Comparison of ENCODE assay signal across 23 mouse cellular contexts in the genomic region with DNA sequence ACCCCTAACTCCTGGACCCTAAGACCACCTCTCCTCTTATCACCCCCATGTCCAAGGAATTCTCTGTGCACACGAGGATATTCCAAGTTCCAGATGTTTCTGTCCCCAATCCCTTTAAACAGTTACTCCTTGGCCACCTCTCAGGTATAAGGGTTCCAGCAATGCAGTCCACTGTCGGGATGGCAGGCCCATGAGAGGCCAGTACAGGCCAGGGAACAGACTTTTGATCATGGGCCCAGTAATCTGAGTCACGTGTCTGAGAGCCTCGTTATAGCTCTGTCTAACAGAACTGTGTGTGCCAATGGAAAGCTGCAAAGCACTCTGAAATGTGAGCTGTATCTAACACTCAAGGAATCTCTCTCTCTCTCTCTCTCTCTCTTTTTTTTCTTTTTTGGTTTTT. TPM values are rescaled to one million over a fixed set of nuclear protein-coding genes. Genes with fewer than 3 reads are reported as not detected.
A peak's percentile ranks its signal among the peaks of the same experiment; 100 is the strongest.
DNase-seq lines count a peak whose midpoint lies in the region; ATAC-seq and TF ChIP-seq lines count a peak whose summit lies in the region.
"Had no signal": no experiment of that assay in that cellular context is flagged by ENCODE, and none has a peak within 500 bp of the region (broad histone marks: within the 10 kb centered on the region; RNA-seq: fewer than 3 reads in every experiment).

No protein-coding gene starts in this region.

- WGBS in heart, embryonic 11.5 days (ENCODE audit: insufficient replicate concordance) = 75% methylated on average over 4 of the region's 4 CpGs
- 57% methylated on average over 4 of the region's 4 CpGs for WGBS in heart, embryonic 12.5 days

- H3K4me2 ChIP-seq in heart, embryonic 11.5 days = no peak overlapping the region
- no peak overlapping the region for H3K4me2 ChIP-seq in heart, embryonic 12.5 days
- H3K4me2 ChIP-seq: embryonic facial prominence, embryonic 13.5 days; forebrain, embryonic 13.5 days; hindbrain, embryonic 13.5 days had no signal

- peak; percentile 73 for DNase-seq in gastrocnemius, adult 2 months
- DNase-seq in gastrocnemius, postnatal 36 days = no peak
- DNase-seq in 3T3-L1 (ENCODE audit: low read depth, low spot score) (peak; percentile 24), adipocyte (ENCODE audit: low spot score) (peak; percentile 28)
- no peak for DNase-seq in right cerebral cortex, postnatal 36 days (ENCODE audit: low spot score in 2 of 2)
- DNase-seq: adrenal gland, postnatal 10 days; cerebellum, adult 11 months; cerebellum, adult 8-10 months; cerebellum, postnatal 14 days; embryo, embryonic 11 days; forebrain, postnatal 0 days; heart, postnatal 14 days; kidney, adult 11 months; kidney, adult 9 months had no signal

- H3K27ac ChIP-seq in gastrocnemius, adult 2 months = peak overlapping the region; percentile 56; the same call in 1 of the 2 replicates
- H3K27ac ChIP-seq in heart, embryonic 11.5 days (ENCODE audit: low read depth, low read length) = no peak overlapping the region
- H3K27ac ChIP-seq in heart, embryonic 12.5 days (ENCODE audit: poor library complexity, severe bottlenecking) = no peak overlapping the region
- H3K27ac ChIP-seq: embryonic facial prominence, embryonic 13.5 days; forebrain, embryonic 13.5 days; hindbrain, embryonic 13.5 days; hindbrain, postnatal 0 days had no signal

- peaks cover 16% of the 10 kb centered on the region for H3K36me3 ChIP-seq in heart, embryonic 11.5 days (ENCODE audit: control insufficient read depth, insufficient read depth, low read length)
- peaks cover 53% of the 10 kb centered on the region for H3K36me3 ChIP-seq in heart, embryonic 12.5 days

- no peaks in the 10 kb centered on the region for H3K9me3 ChIP-seq in heart, embryonic 11.5 days (replicated peaks; ENCODE audit: control insufficient read depth, low read length)
- no peaks in the 10 kb centered on the region for H3K9me3 ChIP-seq in heart, embryonic 12.5 days (replicated peaks)
- H3K9me3 ChIP-seq: embryonic facial prominence, embryonic 13.5 days; forebrain, embryonic 13.5 days; hindbrain, embryonic 13.5 days had no signal

- TF ChIP-seq CTCF in gastrocnemius, adult 2 months (IDR thresholded peaks at IDR 0.05) = peak; percentile 12; the same call in 1 of the 2 replicates

- no peak overlapping the region for H3K4me3 ChIP-seq in gastrocnemius, adult 2 months
- no peak overlapping the region for H3K4me3 ChIP-seq in heart, embryonic 11.5 days (ENCODE audit: low read depth, low read length)
- no peak overlapping the region for H3K4me3 ChIP-seq in heart, embryonic 12.5 days
- H3K4me3 ChIP-seq: embryonic facial prominence, embryonic 13.5 days; forebrain, embryonic 13.5 days; hindbrain, embryonic 13.5 days had no signal

- intact Hi-C loops in gastrocnemius, adult 2 months (cut with DNase I) = no loop called here
- intact Hi-C loops in gastrocnemius, postnatal 36 days (cut with DNase I) = no loop called here

- ATAC-seq in heart, embryonic 11.5 days (replicated peaks; ENCODE audit: insufficient number of reproducible peaks, low FRiP score, low TSS enrichment) = 0 out of 2 replicates have a peak, but pooled peaks have one; percentile 18
- ATAC-seq in heart, embryonic 12.5 days (ENCODE audit: insufficient number of reproducible peaks, low FRiP score) = no peak
- ATAC-seq: forebrain, embryonic 13.5 days; forebrain, postnatal 0 days; hindbrain, postnatal 0 days had no signal

- H3K4me1 ChIP-seq in heart, embryonic 11.5 days (ENCODE audit: control insufficient read depth, insufficient read depth, low read length) = no peaks in the 10 kb centered on the region
- H3K4me1 ChIP-seq in heart, embryonic 12.5 days (replicated peaks) = 0 out of 2 replicates have a peak, but pooled peaks cover 2% of the 10 kb centered on the region
- H3K4me1 ChIP-seq: forebrain, embryonic 13.5 days; hindbrain, embryonic 13.5 days had no signal

- H3K9ac ChIP-seq in heart, embryonic 11.5 days (ENCODE audit: low read depth, low read length) = no peak overlapping the region
- H3K9ac ChIP-seq in heart, embryonic 12.5 days = no peak overlapping the region
- H3K9ac ChIP-seq: embryonic facial prominence, embryonic 13.5 days; forebrain, embryonic 13.5 days; forebrain, postnatal 0 days; hindbrain, embryonic 13.5 days had no signal

- no peaks in the 10 kb centered on the region for H3K27me3 ChIP-seq in heart, embryonic 11.5 days (ENCODE audit: control insufficient read depth, insufficient read depth, low read length)
- no peaks in the 10 kb centered on the region for H3K27me3 ChIP-seq in heart, embryonic 12.5 days (replicated peaks)
- H3K27me3 ChIP-seq: embryonic facial prominence, embryonic 13.5 days; forebrain, embryonic 13.5 days; hindbrain, embryonic 13.5 days had no signal

RNA-seq across cellular contexts. Expression of a gene that starts 29.6 kb away (rescaled TPM):
- 10 to 100 TPM; 16.7 to 16.9 TPM for total RNA-seq in gastrocnemius, adult 2 months (2021)
- 10 to 100 TPM; 11.3 to 15.8 TPM for total RNA-seq in gastrocnemius, postnatal 36 days (2021)
- polyA plus RNA-seq in heart, embryonic 11.5 days (2014; fragmentation: Nextera tagmentation; extraction: Ambion mirVana) = 27.4 and 29.3 TPM in 2 replicates
- 34.1 and 35.8 TPM in 2 replicates for polyA plus RNA-seq in heart, embryonic 12.5 days (2016; fragmentation: Nextera tagmentation; extraction: Ambion mirVana)

RNA-seq across cellular contexts. Expression of a gene that starts 52.8 kb away (rescaled TPM):
- not detected for total RNA-seq in gastrocnemius, adult 2 months (2021)
- not detected for total RNA-seq in gastrocnemius, postnatal 36 days (2021)
- 0.20 and 0.28 TPM in 2 replicates for polyA plus RNA-seq in heart, embryonic 11.5 days (2014; fragmentation: Nextera tagmentation; extraction: Ambion mirVana)
- 0.18 and 0.22 TPM in 2 replicates for polyA plus RNA-seq in heart, embryonic 12.5 days (2016; fragmentation: Nextera tagmentation; extraction: Ambion mirVana)
- total RNA-seq: adrenal gland, postnatal 10 days; common myeloid progenitor, adult 5-6 weeks; ES-E14; heart, postnatal 14 days; hematopoietic stem cell, adult 5-6 weeks had no signal

Comparison
In these comparisons a context has a peak if more than half of its experiments do, and no peak if none do; other contexts are left out.
1. DNase-seq: peak in gastrocnemius, adult 2 months (single experiment), 3T3-L1 (single experiment) and adipocyte (single experiment); none in gastrocnemius, postnatal 36 days (0 of 2) and right cerebral cortex, postnatal 36 days (0 of 2).